39 mouse cellular contexts compared by ENCODE assay signal in genomic region chr4:35123087-35123486, GRCm38 (mm10). TPM values are rescaled to one million over a fixed set of nuclear protein-coding genes. Genes with fewer than 3 reads are reported as not detected.
A peak's percentile ranks its signal among the peaks of the same experiment; 100 is the strongest.
DNase-seq lines count a peak whose midpoint lies in the region; ATAC-seq and TF ChIP-seq lines count a peak whose summit lies in the region.
"Had no signal": no experiment of that assay in that cellular context is flagged by ENCODE, and none has a peak within 500 bp of the region (broad histone marks: within the 10 kb centered on the region; RNA-seq: fewer than 3 reads in every experiment).

No protein-coding gene starts in this region.

- H3K4me3 ChIP-seq in forebrain, embryonic 10.5 days: no peak overlapping the region
- no peak overlapping the region for H3K4me3 ChIP-seq in forebrain, embryonic 16.5 days (replicated peaks; ENCODE audit: low read length)
- no peak overlapping the region for H3K4me3 ChIP-seq in intestine, embryonic 14.5 days (ENCODE audit: low read depth, low read length)
- H3K4me3 ChIP-seq in intestine, postnatal 0 days (ENCODE audit: low read depth, low read length): no peak overlapping the region
- H3K4me3 ChIP-seq in midbrain, embryonic 10.5 days: peak overlapping the region; percentile 24; the same call in 1 of the 2 replicates
- no peak overlapping the region for H3K4me3 ChIP-seq in midbrain, postnatal 0 days (ENCODE audit: low read depth, low read length)
- no peak overlapping the region for H3K4me3 ChIP-seq in midbrain, embryonic 13.5 days (replicated peaks)
- H3K4me3 ChIP-seq: embryonic facial prominence, embryonic 13.5 days; liver, embryonic 12.5 days had no signal

- H3K27ac ChIP-seq in forebrain, embryonic 10.5 days: 0 out of 2 replicates have a peak overlapping the region, but pooled peaks have one; percentile 35
- H3K27ac ChIP-seq in forebrain, embryonic 16.5 days (ENCODE audit: low read length): no peak overlapping the region
- peak overlapping the region; percentile 33; the same call in 1 of the 2 replicates for H3K27ac ChIP-seq in intestine, embryonic 14.5 days (ENCODE audit: low read depth)
- H3K27ac ChIP-seq in intestine, postnatal 0 days (ENCODE audit: low read depth, low read length): no peak overlapping the region
- peak overlapping the region; percentile 52 for H3K27ac ChIP-seq in midbrain, embryonic 10.5 days (replicated peaks)
- no peak overlapping the region for H3K27ac ChIP-seq in midbrain, postnatal 0 days (ENCODE audit: low read depth, low read length)
- no peak overlapping the region for H3K27ac ChIP-seq in midbrain, embryonic 13.5 days
- H3K27ac ChIP-seq: embryonic facial prominence, embryonic 13.5 days; hindbrain, postnatal 0 days; liver, embryonic 12.5 days had no signal

- H3K36me3 ChIP-seq in forebrain, embryonic 10.5 days (replicated peaks): no peaks in the 10 kb centered on the region
- H3K36me3 ChIP-seq in forebrain, embryonic 16.5 days (ENCODE audit: control insufficient read depth, insufficient read depth): no peaks in the 10 kb centered on the region
- no peaks in the 10 kb centered on the region for H3K36me3 ChIP-seq in intestine, embryonic 14.5 days (ENCODE audit: control insufficient read depth, insufficient read depth, low read length)
- no peaks in the 10 kb centered on the region for H3K36me3 ChIP-seq in intestine, postnatal 0 days (ENCODE audit: control insufficient read depth, insufficient read depth)
- no peaks in the 10 kb centered on the region for H3K36me3 ChIP-seq in midbrain, embryonic 10.5 days
- H3K36me3 ChIP-seq in midbrain, postnatal 0 days (ENCODE audit: insufficient read depth, low read length): no peaks in the 10 kb centered on the region
- H3K36me3 ChIP-seq in midbrain, embryonic 13.5 days: no peaks in the 10 kb centered on the region
- H3K36me3 ChIP-seq: embryonic facial prominence, embryonic 13.5 days; liver, embryonic 12.5 days had no signal

- H3K4me2 ChIP-seq in forebrain, embryonic 16.5 days (ENCODE audit: low read length): no peak overlapping the region
- H3K4me2 ChIP-seq in intestine, embryonic 14.5 days (ENCODE audit: low read length): no peak overlapping the region
- no peak overlapping the region for H3K4me2 ChIP-seq in intestine, postnatal 0 days (replicated peaks; ENCODE audit: low read depth)
- H3K4me2 ChIP-seq in midbrain, postnatal 0 days (ENCODE audit: low read depth, low read length, poor library complexity, severe bottlenecking): no peak overlapping the region
- peak overlapping the region; percentile 9 for H3K4me2 ChIP-seq in midbrain, embryonic 13.5 days (replicated peaks)
- H3K4me2 ChIP-seq: embryonic facial prominence, embryonic 13.5 days; liver, embryonic 12.5 days had no signal

- WGBS in forebrain, embryonic 10.5 days: 64% methylated on average over 5 of the region's 5 CpGs
- WGBS in forebrain, embryonic 16.5 days: 67% methylated on average over 5 of the region's 5 CpGs
- WGBS in intestine, embryonic 14.5 days: 57% methylated on average over 5 of the region's 5 CpGs
- 66% methylated on average over 5 of the region's 5 CpGs for whole genome bisulfite sequencing in intestine, postnatal 0 days
- WGBS in midbrain, embryonic 10.5 days: 74% methylated on average over 5 of the region's 5 CpGs
- WGBS in midbrain, postnatal 0 days: 79% methylated on average over 5 of the region's 5 CpGs
- WGBS in midbrain, embryonic 13.5 days: 69% methylated on average over 5 of the region's 5 CpGs

- peaks cover 86% of the 10 kb centered on the region for H3K4me1 ChIP-seq in forebrain, embryonic 10.5 days
- H3K4me1 ChIP-seq in forebrain, embryonic 16.5 days (replicated peaks; ENCODE audit: control insufficient read depth, insufficient read depth, low read length): peaks cover 26% of the 10 kb centered on the region
- peaks cover 48% of the 10 kb centered on the region for H3K4me1 ChIP-seq in intestine, embryonic 14.5 days (replicated peaks; ENCODE audit: control insufficient read depth, insufficient read depth, low read length)
- H3K4me1 ChIP-seq in intestine, postnatal 0 days (replicated peaks; ENCODE audit: control insufficient read depth, insufficient read depth, low read length): peaks cover 2% of the 10 kb centered on the region; the same call in 1 of the 2 replicates
- H3K4me1 ChIP-seq in midbrain, embryonic 10.5 days: peaks cover 80% of the 10 kb centered on the region
- H3K4me1 ChIP-seq in midbrain, postnatal 0 days (ENCODE audit: insufficient read depth, low read length): peaks cover 3% of the 10 kb centered on the region; the same call in 1 of the 2 replicates
- peaks cover 58% of the 10 kb centered on the region for H3K4me1 ChIP-seq in midbrain, embryonic 13.5 days (replicated peaks)

- no peak for DNase-seq in forebrain, embryonic 10.5 days (ENCODE audit: extremely low spot score, low spot score)
- DNase-seq in intestine, embryonic 14.5 days (ENCODE audit: low spot score): no peak
- no peak for DNase-seq in midbrain, embryonic 10.5 days (ENCODE audit: low spot score)
- no peak for DNase-seq in midbrain, postnatal 0 days (ENCODE audit: low spot score)
- DNase-seq in frontal cortex, postnatal 14 days (ENCODE audit: low spot score in 2 of 2): no peak
- DNase-seq: adrenal gland, adult 2 months; adrenal gland, postnatal 36 days; cerebellum, adult 18-20 months; cerebellum, postnatal 10 days; heart, postnatal 14 days; kidney, adult 2 months; layer of hippocampus, postnatal 36 days; left cerebral cortex, postnatal 4 days; liver, postnatal 0 days; lung, postnatal 36 days; retina, postnatal 1 day; right cerebral cortex, postnatal 14 days; thymus, postnatal 25 days had no signal

- no peaks in the 10 kb centered on the region; the same call in 1 of the 2 replicates for H3K9me3 ChIP-seq in forebrain, embryonic 10.5 days
- H3K9me3 ChIP-seq in forebrain, embryonic 16.5 days (ENCODE audit: control insufficient read depth, low read length): no peaks in the 10 kb centered on the region
- no peaks in the 10 kb centered on the region for H3K9me3 ChIP-seq in intestine, embryonic 14.5 days (ENCODE audit: control insufficient read depth, low read length)
- H3K9me3 ChIP-seq in intestine, postnatal 0 days (ENCODE audit: control insufficient read depth): no peaks in the 10 kb centered on the region
- H3K9me3 ChIP-seq in midbrain, embryonic 10.5 days (replicated peaks): no peaks in the 10 kb centered on the region
- H3K9me3 ChIP-seq in midbrain, postnatal 0 days (ENCODE audit: low read length): no peaks in the 10 kb centered on the region
- H3K9me3 ChIP-seq in midbrain, embryonic 13.5 days: no peaks in the 10 kb centered on the region
- H3K9me3 ChIP-seq: embryonic facial prominence, embryonic 13.5 days; liver, embryonic 12.5 days had no signal

- H3K9ac ChIP-seq in forebrain, embryonic 16.5 days (replicated peaks; ENCODE audit: low read depth, low read length): no peak overlapping the region
- H3K9ac ChIP-seq in intestine, embryonic 14.5 days (ENCODE audit: low read length): no peak overlapping the region
- no peak overlapping the region for H3K9ac ChIP-seq in intestine, postnatal 0 days (ENCODE audit: low read depth, low read length)
- H3K9ac ChIP-seq in midbrain, postnatal 0 days (replicated peaks; ENCODE audit: low read length, poor library complexity, severe bottlenecking): no peak overlapping the region
- no peak overlapping the region for H3K9ac ChIP-seq in midbrain, embryonic 13.5 days (replicated peaks)
- H3K9ac ChIP-seq: embryonic facial prominence, embryonic 13.5 days; liver, embryonic 12.5 days; liver, postnatal 0 days had no signal

- peaks cover 22% of the 10 kb centered on the region for H3K27me3 ChIP-seq in forebrain, embryonic 10.5 days (ENCODE audit: poor library complexity, severe bottlenecking)
- no peaks in the 10 kb centered on the region for H3K27me3 ChIP-seq in forebrain, embryonic 16.5 days (replicated peaks; ENCODE audit: control insufficient read depth, insufficient read depth, low read length)
- H3K27me3 ChIP-seq in intestine, embryonic 14.5 days (replicated peaks; ENCODE audit: control insufficient read depth, insufficient read depth, low read length): no peaks in the 10 kb centered on the region
- no peaks in the 10 kb centered on the region for H3K27me3 ChIP-seq in intestine, postnatal 0 days (replicated peaks; ENCODE audit: control insufficient read depth, insufficient read depth, low read length)
- H3K27me3 ChIP-seq in midbrain, embryonic 10.5 days (ENCODE audit: low read depth, poor library complexity, severe bottlenecking): no peaks in the 10 kb centered on the region
- no peaks in the 10 kb centered on the region for H3K27me3 ChIP-seq in midbrain, postnatal 0 days (ENCODE audit: insufficient read depth, low read length)
- no peaks in the 10 kb centered on the region for H3K27me3 ChIP-seq in midbrain, embryonic 13.5 days
- H3K27me3 ChIP-seq: CH12.LX; embryonic facial prominence, embryonic 13.5 days; liver, embryonic 12.5 days had no signal

- TF ChIP-seq CTCF in intestine, postnatal 0 days (IDR thresholded peaks at IDR 0.05; ENCODE audit: low read depth): no peak
- no peak for TF ChIP-seq CTCF in midbrain, postnatal 0 days (IDR thresholded peaks at IDR 0.05)

- no peak for ATAC-seq in forebrain, embryonic 16.5 days
- no peak for ATAC-seq in intestine, embryonic 14.5 days (replicated peaks; ENCODE audit: low FRiP score, low TSS enrichment, low read depth)
- ATAC-seq in intestine, postnatal 0 days: no peak
- no peak for ATAC-seq in midbrain, postnatal 0 days (ENCODE audit: low FRiP score)
- ATAC-seq in midbrain, embryonic 13.5 days: no peak
- ATAC-seq: activated CD4-positive, CD25-positive, alpha-beta regulatory T cell, adult 4 months; hindbrain, postnatal 0 days; liver, embryonic 12.5 days; liver, postnatal 0 days had no signal

RNA-seq across cellular contexts. Expression of gene Ifnk, which starts 28.8 kb away (rescaled TPM):
- polyA plus RNA-seq in forebrain, embryonic 10.5 days (2016; fragmentation: Nextera tagmentation; extraction: Ambion mirVana): 0.39 and 0.67 TPM in 2 replicates
- 0.27 TPM in 1 of 2 replicates, not detected in the other for polyA plus RNA-seq in forebrain, embryonic 16.5 days (2015; fragmentation: Nextera tagmentation; extraction: Ambion mirVana)
- 0.23 and 0.70 TPM in 2 replicates for polyA plus RNA-seq in intestine, embryonic 14.5 days (2014; fragmentation: Nextera tagmentation; extraction: Ambion mirVana)
- 0.25 and 0.51 TPM in 2 replicates for polyA plus RNA-seq in intestine, postnatal 0 days (2015; fragmentation: Nextera tagmentation; extraction: Ambion mirVana)
- 0.29 and 0.30 TPM in 2 replicates for polyA plus RNA-seq in midbrain, embryonic 10.5 days (2016; fragmentation: Nextera tagmentation; extraction: Ambion mirVana)
- not detected in 2 replicates for total RNA-seq in midbrain, postnatal 0 days (2014; rRNA removed)
- not detected in 2 replicates for polyA plus RNA-seq in midbrain, postnatal 0 days (2015; fragmentation: Nextera tagmentation; extraction: Ambion mirVana)
- 0.26 TPM in 1 of 2 replicates, not detected in the other for polyA plus RNA-seq in midbrain, embryonic 13.5 days (2015; fragmentation: Nextera tagmentation; extraction: Ambion mirVana)
- total RNA-seq: adrenal gland, adult 2 months; adrenal gland, postnatal 36 days; CH12.LX; common myeloid progenitor, adult 5-6 weeks; ES-E14; gastrocnemius, adult 8-10 months; gastrocnemius, postnatal 4 days; heart, postnatal 14 days; hindbrain, postnatal 0 days; layer of hippocampus, postnatal 36 days; left cerebral cortex, postnatal 4 days; megakaryocyte, adult 5-6 weeks; monocyte, adult 5-6 weeks had no signal
- polyA plus RNA-seq: activated CD4-positive, CD25-positive, alpha-beta regulatory T cell, adult 4 months; adrenal gland, adult 2 months; brain, embryonic 14.5 days; C2C12; heart, embryonic 14.5 days; hindbrain, postnatal 0 days; kidney, adult 2 months; large intestine, adult 2 months; limb, embryonic 14.5 days; liver, embryonic 12.5 days; lung, embryonic 16.5 days; neural tube, embryonic 14.5 days had no signal

RNA-seq across cellular contexts. Expression of gene Mob3b, which starts 34.2 kb away (rescaled TPM):
- polyA plus RNA-seq in forebrain, embryonic 10.5 days (2016; fragmentation: Nextera tagmentation; extraction: Ambion mirVana): 20.3 and 24.1 TPM in 2 replicates
- 4.3 and 4.6 TPM in 2 replicates for polyA plus RNA-seq in forebrain, embryonic 16.5 days (2015; fragmentation: Nextera tagmentation; extraction: Ambion mirVana)
- 21.2 and 21.3 TPM in 2 replicates for polyA plus RNA-seq in intestine, embryonic 14.5 days (2014; fragmentation: Nextera tagmentation; extraction: Ambion mirVana)
- polyA plus RNA-seq in intestine, postnatal 0 days (2015; fragmentation: Nextera tagmentation; extraction: Ambion mirVana): 21.0 and 21.2 TPM in 2 replicates
- polyA plus RNA-seq in midbrain, embryonic 10.5 days (2016; fragmentation: Nextera tagmentation; extraction: Ambion mirVana): 19.8 and 21.5 TPM in 2 replicates
- 0.77 and 1.3 TPM in 2 replicates for total RNA-seq in midbrain, postnatal 0 days (2014; rRNA removed)
- polyA plus RNA-seq in midbrain, postnatal 0 days (2015; fragmentation: Nextera tagmentation; extraction: Ambion mirVana): 1.6 and 1.8 TPM in 2 replicates
- 10.2 and 14.9 TPM in 2 replicates for polyA plus RNA-seq in midbrain, embryonic 13.5 days (2015; fragmentation: Nextera tagmentation; extraction: Ambion mirVana)

Comparison
In these comparisons a context has a peak if more than half of its experiments do, and no peak if none do; other contexts are left out.
1. H3K27ac ChIP-seq: peak in forebrain, embryonic 10.5 days (single experiment), intestine, embryonic 14.5 days (single experiment) and midbrain, embryonic 10.5 days (single experiment); none in forebrain, embryonic 16.5 days (single experiment), intestine, postnatal 0 days (single experiment), midbrain, postnatal 0 days (single experiment) and midbrain, embryonic 13.5 days (single experiment).